Mouse (Mus musculus): ENCODE measurements at regions not wholly inside any gene's neighbourhood (a gene's known extent, or its start where the extent isn't known, plus 50 kb on each side); places are given as distances from the start of the nearest gene placed in this dataset.
"Not testable (repeated sequence)": the region's sequence is repeated elsewhere in the genome, so short reads cannot be mapped to it uniquely, and the experiment has no call there.

GRCm38 (mm10) chr5:148796072-148796471 is 133.0 kb downstream of the Katnal1 start:
- TF ChIP-seq POLR2A (IDR thresholded peaks at IDR 0.05; ENCODE audit: borderline replicate concordance, extremely low read depth, insufficient read depth, insufficient read length, poor library complexity, severe bottlenecking) (no peak), CTCF (IDR thresholded peaks at IDR 0.05; ENCODE audit: borderline replicate concordance, extremely low read depth, insufficient read depth, insufficient read length) (no peak)
- no peak for DNase-seq (ENCODE audit: low read depth)

GRCm38 (mm10) chr5:148794465-148794864 is 134.7 kb downstream of the Katnal1 start:
- TF ChIP-seq CTCF (IDR thresholded peaks at IDR 0.05; ENCODE audit: borderline replicate concordance, extremely low read depth, insufficient read depth, insufficient read length) (peak; percentile 73), POLR2A (IDR thresholded peaks at IDR 0.05; ENCODE audit: borderline replicate concordance, extremely low read depth, insufficient read depth, insufficient read length, poor library complexity, severe bottlenecking) (no peak)
- DNase-seq (ENCODE audit: low read depth): peak; percentile 47

- TF ChIP-seq POLR2A (IDR thresholded peaks at IDR 0.05; ENCODE audit: borderline replicate concordance, extremely low read depth, insufficient read depth, insufficient read length, poor library complexity, severe bottlenecking): no peak
- peak; percentile 99 for TF ChIP-seq CTCF (IDR thresholded peaks at IDR 0.05; ENCODE audit: borderline replicate concordance, extremely low read depth, insufficient read depth, insufficient read length)
- DNase-seq (ENCODE audit: low read depth): peak; percentile 91
Observed at GRCm38 (mm10) chr5:148792736-148793440, 136.2 kb downstream of the Katnal1 start.

- TF ChIP-seq POLR2A (IDR thresholded peaks at IDR 0.05; ENCODE audit: borderline replicate concordance, extremely low read depth, insufficient read depth, insufficient read length, poor library complexity, severe bottlenecking) (no peak), CTCF (IDR thresholded peaks at IDR 0.05; ENCODE audit: borderline replicate concordance, extremely low read depth, insufficient read depth, insufficient read length) (no peak)
- no peak for DNase-seq (ENCODE audit: low read depth)
Observed at GRCm38 (mm10) chr5:148791651-148792050, 137.5 kb downstream of the Katnal1 start.

- DNase-seq (ENCODE audit: low read depth): not testable (repeated sequence)
Observed at GRCm38 (mm10) chr5:148790343-148790742, 138.8 kb downstream of the Katnal1 start.

GRCm38 (mm10) chr5:148789823-148790222 is 139.3 kb downstream of the Katnal1 start:
- TF ChIP-seq POLR2A (IDR thresholded peaks at IDR 0.05; ENCODE audit: borderline replicate concordance, extremely low read depth, insufficient read depth, insufficient read length, poor library complexity, severe bottlenecking) (no peak), CTCF (IDR thresholded peaks at IDR 0.05; ENCODE audit: borderline replicate concordance, extremely low read depth, insufficient read depth, insufficient read length) (peak; percentile 28; the same call in 1 of the 2 replicates)
- no peak for DNase-seq (ENCODE audit: low read depth)

GRCm38 (mm10) chr5:148789147-148789566 is 140.0 kb downstream of the Katnal1 start:
- TF ChIP-seq POLR2A (IDR thresholded peaks at IDR 0.05; ENCODE audit: borderline replicate concordance, extremely low read depth, insufficient read depth, insufficient read length, poor library complexity, severe bottlenecking): no peak
- TF ChIP-seq CTCF (IDR thresholded peaks at IDR 0.05; ENCODE audit: borderline replicate concordance, extremely low read depth, insufficient read depth, insufficient read length): no peak
- peak; percentile 77 for DNase-seq (ENCODE audit: low read depth)

GRCm38 (mm10) chr5:148788690-148789089 is 140.4 kb downstream of the Katnal1 start:
- TF ChIP-seq CTCF (IDR thresholded peaks at IDR 0.05; ENCODE audit: borderline replicate concordance, extremely low read depth, insufficient read depth, insufficient read length) (no peak), POLR2A (IDR thresholded peaks at IDR 0.05; ENCODE audit: borderline replicate concordance, extremely low read depth, insufficient read depth, insufficient read length, poor library complexity, severe bottlenecking) (no peak)
- DNase-seq (ENCODE audit: low read depth): no peak

GRCm38 (mm10) chr5:148787270-148787669 is 141.8 kb downstream of the Katnal1 start:
- TF ChIP-seq CTCF (IDR thresholded peaks at IDR 0.05; ENCODE audit: borderline replicate concordance, extremely low read depth, insufficient read depth, insufficient read length) (no peak), POLR2A (IDR thresholded peaks at IDR 0.05; ENCODE audit: borderline replicate concordance, extremely low read depth, insufficient read depth, insufficient read length, poor library complexity, severe bottlenecking) (no peak)
- DNase-seq (ENCODE audit: low read depth): peak; percentile 83

- DNase-seq (ENCODE audit: low read depth): peak; percentile 41
Observed at GRCm38 (mm10) chr5:148781076-148781475, 148.0 kb downstream of the Katnal1 start.

GRCm38 (mm10) chr5:148776796-148777659 is 152.1 kb downstream of the Katnal1 start:
- no peak for DNase-seq (ENCODE audit: low read depth)
- TF ChIP-seq CTCF (IDR thresholded peaks at IDR 0.05; ENCODE audit: borderline replicate concordance, extremely low read depth, insufficient read depth, insufficient read length) (no peak), POLR2A (IDR thresholded peaks at IDR 0.05; ENCODE audit: borderline replicate concordance, extremely low read depth, insufficient read depth, insufficient read length, poor library complexity, severe bottlenecking) (no peak)

- TF ChIP-seq CTCF (IDR thresholded peaks at IDR 0.05; ENCODE audit: borderline replicate concordance, extremely low read depth, insufficient read depth, insufficient read length) (no peak), POLR2A (IDR thresholded peaks at IDR 0.05; ENCODE audit: borderline replicate concordance, extremely low read depth, insufficient read depth, insufficient read length, poor library complexity, severe bottlenecking) (no peak)
- no peak for DNase-seq (ENCODE audit: low read depth)
Observed at GRCm38 (mm10) chr5:148775232-148775631, 153.9 kb downstream of the Katnal1 start.

Measured in brain, embryonic 14.5 days (tissue).